Mouse (Mus musculus): ENCODE results near the gene Pros1.
A peak's percentile ranks its signal among the peaks of the same experiment; 100 is the strongest.

Pros1 gene

GRCm38 (mm10) chr16:62854191-62855068 lies at the start of gene Pros1:
Gene Pros1, plus strand, starts transcription at chr16:62854307.
- DNase-seq (ENCODE audit: inconsistent ontology term): peak; percentile 82

DNA sequence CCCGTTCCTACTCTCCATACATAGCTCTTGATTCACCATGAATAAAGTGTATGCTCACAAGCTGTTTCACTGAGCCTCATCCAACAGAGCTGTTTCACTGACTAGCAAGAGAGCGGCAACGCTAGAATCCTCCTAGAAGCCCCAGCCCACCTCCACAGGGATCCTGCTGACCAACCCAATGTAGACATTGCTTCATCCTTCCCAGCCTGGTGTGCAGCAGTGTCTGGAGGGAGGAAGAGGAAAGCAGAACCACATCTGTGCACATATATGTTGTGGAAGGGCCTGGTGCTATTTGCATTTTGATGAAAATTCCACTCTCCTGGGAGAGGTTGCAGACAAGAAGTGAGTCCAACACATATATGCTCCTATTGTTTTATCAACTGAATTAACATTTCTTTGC lies 49.5 kb upstream of the Pros1 start:
- DNase-seq (ENCODE audit: inconsistent ontology term): no peak

DNA sequence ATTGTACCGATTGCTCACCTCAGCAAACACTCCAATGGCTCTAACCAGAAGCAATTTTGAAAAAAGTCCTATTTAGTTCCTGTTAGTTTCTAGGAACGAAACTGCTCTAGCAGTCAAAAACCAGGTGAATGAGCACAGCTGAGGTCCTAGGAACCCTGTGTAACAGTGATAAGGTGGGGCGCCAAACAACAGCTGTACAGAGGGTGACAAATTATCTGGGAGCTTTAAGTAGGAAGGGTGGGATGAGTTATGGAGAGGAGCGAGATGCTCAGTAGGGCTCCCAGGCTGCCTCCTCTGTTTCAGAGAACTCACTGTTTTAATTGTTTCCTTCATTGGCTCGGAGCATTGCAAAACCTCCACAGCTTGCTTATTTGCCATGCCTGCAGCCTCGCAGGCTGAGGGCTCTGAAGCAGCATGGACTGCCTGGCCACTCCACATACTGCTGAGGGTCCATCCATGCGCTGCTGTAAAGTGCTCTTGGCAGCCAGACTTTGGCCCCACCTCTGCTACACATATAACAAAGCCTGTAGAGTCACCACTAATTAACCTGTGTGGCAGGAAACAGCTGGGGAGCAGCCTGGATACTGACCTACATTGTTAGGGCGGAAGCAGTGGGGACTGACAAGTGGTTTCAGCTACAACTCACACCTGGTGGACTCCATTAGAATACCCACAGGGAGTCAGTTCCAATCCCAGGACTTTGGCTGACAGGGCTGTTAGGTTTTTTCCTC lies 46.7 kb upstream of the Pros1 start:
- peak; percentile 13 for DNase-seq (ENCODE audit: inconsistent ontology term)

- DNase-seq (ENCODE audit: inconsistent ontology term): no peak
These were observed 43.3 kb upstream of the Pros1 start for GRCm38 (mm10) chr16:62810855-62811254.

- DNase-seq (ENCODE audit: inconsistent ontology term): no peak
These were observed 40.3 kb upstream of the Pros1 start for GRCm38 (mm10) chr16:62813790-62814189.

DNA sequence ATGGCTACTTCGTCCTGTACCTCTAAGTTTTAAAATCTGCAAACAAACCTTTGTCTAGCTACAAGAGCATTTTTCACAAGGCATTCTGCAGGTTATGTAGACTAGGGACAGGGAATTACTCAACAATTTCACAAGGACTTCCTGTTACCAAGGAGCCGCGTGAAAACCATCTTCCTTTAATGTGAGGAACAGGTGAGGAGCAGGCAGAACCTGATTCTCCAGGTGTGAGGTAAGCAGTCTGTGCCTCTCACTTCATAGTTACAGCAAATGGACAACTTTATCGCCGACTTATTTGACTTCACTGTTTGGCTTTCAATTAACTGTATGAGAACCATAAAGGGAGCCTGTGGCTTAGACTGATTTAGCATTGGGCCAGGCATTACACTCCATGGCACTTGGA lies 39.6 kb upstream of the Pros1 start, which contains the start of gene Stx19:
Gene Stx19, plus strand, starts transcription at position 186 of the 400 bp plus-strand sequence.
- no peak for DNase-seq (ENCODE audit: inconsistent ontology term)

DNA sequence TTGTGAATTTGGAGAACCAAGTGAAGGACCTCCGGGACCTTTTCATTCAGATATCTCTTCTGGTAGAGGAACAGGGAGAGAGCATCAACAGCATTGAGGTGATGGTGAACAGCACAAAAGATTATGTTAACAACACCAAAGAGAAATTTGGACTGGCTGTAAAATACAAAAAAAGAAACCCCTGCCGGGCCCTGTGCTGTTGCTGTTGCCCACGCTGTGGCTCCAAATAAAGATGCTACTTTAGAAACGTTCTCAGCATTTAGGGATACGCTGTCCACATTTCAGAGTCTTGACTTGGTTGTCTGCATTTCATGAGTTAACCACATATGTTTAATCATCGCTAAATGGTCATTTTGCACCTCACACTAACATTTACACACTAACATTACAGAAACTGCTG lies 31.6 kb upstream of the Pros1 start:
- DNase-seq (ENCODE audit: inconsistent ontology term): no peak

GRCm38 (mm10) chr16:62826156-62827001 lies 27.7 kb upstream of the Pros1 start:
- DNase-seq (ENCODE audit: inconsistent ontology term): peak; percentile 48

DNA sequence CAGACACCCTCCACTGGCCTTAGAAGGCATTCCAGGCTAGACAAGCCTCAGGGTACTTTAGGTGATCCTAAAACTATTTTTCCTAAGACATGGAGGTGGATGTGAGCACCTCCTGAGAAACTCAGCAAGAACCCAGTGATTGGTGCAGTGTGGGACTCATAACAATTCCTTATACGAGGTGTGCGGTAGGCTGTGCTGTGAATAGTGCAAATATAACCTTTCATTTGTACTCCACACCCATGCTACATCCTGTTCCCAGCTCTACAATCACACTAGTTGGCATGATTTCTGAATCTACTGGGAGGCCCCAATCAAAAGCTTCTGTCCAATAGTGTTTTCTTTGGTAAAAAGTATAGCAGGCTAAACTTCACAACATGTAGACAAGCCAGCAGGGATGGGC lies 22.1 kb upstream of the Pros1 start:
- DNase-seq (ENCODE audit: inconsistent ontology term): no peak

DNA sequence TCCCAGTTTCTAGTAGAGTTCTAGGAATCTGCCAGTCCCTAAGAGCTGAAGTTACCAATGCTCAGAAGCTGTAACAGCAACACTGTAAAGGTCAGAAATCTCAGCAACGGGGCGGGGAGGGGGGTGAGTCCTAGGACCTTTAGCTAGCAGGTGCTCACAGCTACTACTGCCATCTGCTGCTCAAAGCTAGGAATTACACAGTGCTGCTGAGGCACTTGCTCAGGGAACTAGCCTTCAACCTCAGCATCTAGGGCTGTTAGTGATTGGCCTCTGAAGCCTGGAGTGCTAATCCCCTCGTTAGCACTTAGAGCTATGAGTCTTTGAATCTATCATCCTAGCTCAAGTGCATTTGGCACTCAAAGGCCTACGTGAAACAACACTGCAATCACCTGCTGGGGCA lies 21.6 kb upstream of the Pros1 start:
- DNase-seq (ENCODE audit: inconsistent ontology term): peak; percentile 25

DNA sequence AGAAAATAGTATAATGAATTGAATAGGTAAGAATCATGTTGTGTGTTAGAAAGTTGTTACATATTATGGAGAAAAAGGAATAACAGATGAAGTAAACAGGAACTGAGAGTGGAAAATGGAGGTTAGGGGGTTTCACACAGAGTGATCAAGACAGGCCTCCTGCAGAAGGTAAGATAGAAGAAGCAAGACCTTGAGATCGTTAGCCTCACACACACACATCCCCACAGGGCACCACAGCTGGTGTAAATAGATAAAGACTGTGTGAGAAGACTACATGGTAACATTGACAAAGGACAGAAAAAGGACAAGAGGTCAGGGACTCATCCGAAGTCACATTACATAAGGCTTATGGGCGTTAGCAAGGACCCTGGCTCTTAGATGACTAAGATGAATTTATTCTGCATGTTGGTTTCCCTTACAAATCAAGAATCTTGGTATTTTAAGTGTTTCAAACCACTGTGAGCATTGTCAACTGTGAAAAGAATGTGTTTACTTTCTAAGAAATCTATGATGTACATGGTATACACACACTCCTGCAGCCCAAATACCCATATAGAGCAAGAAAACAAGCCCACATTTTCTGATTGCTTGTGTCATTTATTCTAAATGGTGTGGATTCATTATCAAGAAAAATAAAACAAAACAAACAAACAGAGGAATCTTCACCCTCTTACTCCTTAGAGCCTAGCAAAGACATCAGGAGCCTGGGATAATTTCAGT lies 19.9 kb upstream of the Pros1 start:
- no peak for DNase-seq (ENCODE audit: inconsistent ontology term)

- no peak for DNase-seq (ENCODE audit: inconsistent ontology term)
These were observed 8.8 kb upstream of the Pros1 start for GRCm38 (mm10) chr16:62845341-62845740.

- DNase-seq (ENCODE audit: inconsistent ontology term): peak; percentile 97
These were observed 7.4 kb upstream of the Pros1 start, which contains the start of gene Arl13b for GRCm38 (mm10) chr16:62846498-62847312. Gene Arl13b, minus strand, starts transcription at chr16:62847040.

GRCm38 (mm10) chr16:62852464-62853252 lies 1.4 kb upstream of the Pros1 start:
- no peak for DNase-seq (ENCODE audit: inconsistent ontology term)

DNA sequence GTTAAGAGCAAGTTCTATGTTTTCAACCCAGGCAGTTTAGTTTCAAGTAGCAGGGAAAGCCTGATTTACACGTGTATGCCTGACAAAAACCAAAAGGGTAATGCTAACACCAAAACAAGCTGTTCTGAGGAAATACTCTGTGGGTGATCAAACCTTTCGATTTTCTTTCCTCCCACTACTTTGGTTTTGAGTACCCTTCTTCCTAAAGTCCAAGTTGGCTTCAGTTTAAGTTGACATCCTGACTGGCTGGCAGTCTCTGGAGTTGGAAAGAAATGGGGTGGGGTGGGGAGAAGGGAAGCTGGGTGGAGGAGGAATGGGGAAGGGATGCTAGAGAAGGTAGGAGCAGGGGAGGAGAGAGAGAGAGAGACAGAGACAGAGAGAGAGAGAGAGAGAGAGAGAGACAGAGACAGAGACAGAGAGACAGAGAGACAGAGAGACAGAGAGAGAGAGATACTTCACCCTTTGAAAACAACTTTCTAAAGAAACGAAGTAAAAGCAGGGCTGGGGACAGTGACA lies 438 bp upstream of the Pros1 start:
- DNase-seq (ENCODE audit: inconsistent ontology term): peak; percentile 29

- no peak for DNase-seq (ENCODE audit: inconsistent ontology term)
These were observed 1.3 kb downstream of the Pros1 start for GRCm38 (mm10) chr16:62855385-62855784.

DNA sequence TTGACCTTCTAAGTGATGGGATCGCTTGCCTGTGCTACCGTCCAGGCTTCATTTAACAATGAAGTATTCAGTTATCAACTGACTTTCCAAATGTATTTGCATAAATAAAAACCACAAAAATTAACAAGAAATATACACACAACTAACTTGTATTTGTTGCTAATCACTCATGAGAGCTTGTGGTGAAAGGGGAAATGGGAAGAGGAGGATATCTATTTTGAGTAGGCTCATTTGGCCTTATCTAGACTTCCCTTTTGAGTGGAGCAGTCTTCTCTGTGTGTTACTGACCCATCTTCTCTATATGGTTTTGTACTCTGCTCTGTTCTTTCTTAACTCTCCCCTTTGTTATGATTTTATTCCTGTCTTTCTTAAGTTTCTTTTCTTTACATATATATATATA lies 2.2 kb downstream of the Pros1 start:
- no peak for DNase-seq (ENCODE audit: inconsistent ontology term)

DNA sequence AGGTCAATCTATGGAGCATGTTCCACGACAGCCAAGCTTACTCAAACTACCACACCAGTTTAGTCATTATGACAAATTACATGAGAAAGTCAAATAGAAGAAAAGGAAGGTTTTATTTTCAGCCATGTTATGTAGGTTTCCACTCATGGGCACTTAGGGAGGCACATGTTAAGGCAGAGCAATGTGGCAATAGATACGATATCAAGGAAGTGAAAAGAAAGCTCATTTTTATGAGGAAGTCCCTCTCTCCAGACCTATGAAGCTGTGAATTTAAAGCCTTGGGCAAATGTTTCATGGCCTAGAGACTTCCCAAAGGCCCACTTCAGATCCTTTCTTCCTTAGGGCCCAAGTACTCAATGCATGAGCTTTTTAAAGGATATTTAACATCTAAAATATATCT lies 3.4 kb downstream of the Pros1 start:
- DNase-seq (ENCODE audit: inconsistent ontology term): no peak

DNA sequence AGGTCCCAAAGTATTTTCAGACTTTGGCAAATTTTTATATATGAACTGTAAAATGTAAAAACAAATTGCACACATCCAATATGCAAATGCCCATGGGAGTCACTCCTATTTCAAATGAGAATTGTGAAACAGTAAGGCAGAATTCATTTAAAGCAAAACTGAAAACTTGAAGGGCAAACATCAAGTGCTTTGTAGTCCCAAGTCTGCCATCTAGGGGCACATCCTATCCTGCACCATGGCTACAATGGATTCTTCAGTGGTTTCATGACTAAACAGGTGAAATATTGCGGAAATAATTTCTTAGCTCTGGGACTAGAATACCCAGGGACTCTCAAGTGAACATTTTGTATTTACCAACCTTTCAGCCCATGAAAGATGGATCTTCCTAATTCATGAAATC lies 3.9 kb downstream of the Pros1 start:
- DNase-seq (ENCODE audit: inconsistent ontology term): peak; percentile 43

Data from Muller cell, postnatal 12 days (primary cell).